Mouse (Mus musculus): ENCODE measurements around the gene Cacna1e. TPM values are rescaled to one million over a fixed set of nuclear protein-coding genes. Genes with fewer than 3 reads are reported as not detected.

Gene Cacna1e
- polyA plus RNA-seq, 1 experiment from 2014 or later: 6.3 TPM

DNA sequence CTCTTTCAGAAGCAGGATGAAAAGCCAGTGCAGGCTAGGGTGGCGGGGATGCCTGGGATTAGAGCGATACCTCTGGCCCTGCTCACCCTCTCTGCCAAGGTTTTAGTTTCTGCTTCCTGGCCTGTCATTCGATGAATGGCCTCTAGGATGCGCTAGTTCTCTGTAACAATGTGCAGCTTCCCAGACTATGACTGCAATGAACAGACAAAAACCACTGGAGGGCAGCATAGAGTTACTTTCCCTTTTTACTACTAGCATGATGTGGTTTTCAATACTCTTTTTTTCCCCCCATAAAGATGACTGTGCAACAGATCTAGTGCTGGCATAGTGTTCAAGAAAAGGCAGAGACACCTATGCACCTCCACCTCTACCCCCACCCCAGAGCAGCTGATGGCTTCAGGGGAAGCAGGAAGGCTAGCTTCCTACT, 98.0 kb downstream of the Cacna1e start:
- DNase-seq (ENCODE audit: low spot score): peak; percentile 94

- no peak for DNase-seq (ENCODE audit: low spot score)
Measured at GRCm38 (mm10) chr1:154784862-154785261, 99.4 kb downstream of the Cacna1e start.

DNA sequence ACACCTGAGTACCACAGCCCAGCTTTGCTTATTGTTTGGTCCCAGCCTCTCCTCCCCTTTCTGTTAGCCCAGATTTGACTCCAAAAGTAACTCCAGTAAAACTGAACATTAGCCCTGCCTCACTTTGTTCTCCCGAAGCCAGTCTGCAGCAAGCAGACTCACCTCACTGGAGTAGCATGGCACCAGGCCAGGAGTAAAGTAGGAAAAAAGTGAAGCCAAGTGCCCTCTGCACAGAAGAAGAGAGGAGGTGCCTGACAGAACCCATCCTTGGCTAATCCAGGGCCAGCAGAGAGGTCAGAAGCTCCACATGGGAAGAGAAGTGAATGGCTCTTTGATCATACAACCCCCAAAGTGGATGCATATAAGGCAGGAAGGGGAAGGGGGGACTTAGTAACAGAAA, 100.8 kb downstream of the Cacna1e start:
- DNase-seq (ENCODE audit: low spot score): no peak

DNA sequence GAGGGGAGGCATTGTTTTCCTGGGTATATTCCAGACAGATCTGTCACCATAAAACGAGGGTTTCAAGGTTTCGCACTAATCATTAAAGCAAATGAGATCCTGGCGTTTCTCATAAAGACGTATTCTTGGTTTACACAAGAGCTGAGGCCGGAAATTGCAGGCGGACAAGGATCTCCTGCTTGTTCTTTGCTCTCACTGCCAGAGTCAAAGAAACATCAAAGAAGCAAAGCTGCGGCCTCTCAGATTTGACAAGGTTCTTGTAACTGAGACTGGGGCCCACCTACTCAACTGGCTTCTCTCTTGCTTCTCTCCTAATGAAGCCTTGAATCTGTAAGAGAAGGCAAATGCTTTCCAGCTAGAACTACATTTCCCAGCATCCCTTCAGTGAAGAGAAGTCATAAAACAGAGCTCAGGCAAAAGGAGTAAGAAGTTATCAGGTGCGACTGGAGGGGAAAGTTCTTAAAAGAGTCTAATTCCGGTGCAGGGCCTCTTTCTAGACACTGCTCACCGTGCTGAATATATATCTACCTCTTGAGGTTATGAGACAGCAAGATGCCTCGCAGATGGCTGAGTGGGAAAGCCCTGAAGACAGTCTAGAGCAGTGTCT, 104.3 kb downstream of the Cacna1e start:
- DNase-seq (ENCODE audit: low spot score): no peak

- DNase-seq (ENCODE audit: low spot score): no peak
Measured at GRCm38 (mm10) chr1:154776344-154776743, 108.0 kb downstream of the Cacna1e start.

DNA sequence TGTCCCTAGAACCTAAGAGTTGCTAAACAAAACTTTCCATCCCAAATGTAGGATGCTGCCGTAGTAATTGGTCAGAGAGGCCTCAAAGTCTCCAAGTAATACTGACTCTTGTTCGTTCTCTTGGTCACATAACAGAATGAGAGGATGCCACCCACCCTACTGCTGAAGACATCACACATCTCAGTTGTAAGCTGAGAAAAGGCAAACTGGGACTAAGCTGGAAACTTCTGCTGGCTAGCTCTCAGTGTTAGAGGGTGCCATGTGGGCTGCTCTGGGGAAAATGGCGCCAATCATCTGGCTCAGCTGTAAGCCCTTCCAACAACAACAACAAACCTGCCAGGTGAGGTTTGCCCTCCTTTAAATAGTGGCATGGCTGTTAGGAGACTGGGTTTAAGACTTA, 109.8 kb downstream of the Cacna1e start:
- DNase-seq (ENCODE audit: low spot score): no peak

DNA sequence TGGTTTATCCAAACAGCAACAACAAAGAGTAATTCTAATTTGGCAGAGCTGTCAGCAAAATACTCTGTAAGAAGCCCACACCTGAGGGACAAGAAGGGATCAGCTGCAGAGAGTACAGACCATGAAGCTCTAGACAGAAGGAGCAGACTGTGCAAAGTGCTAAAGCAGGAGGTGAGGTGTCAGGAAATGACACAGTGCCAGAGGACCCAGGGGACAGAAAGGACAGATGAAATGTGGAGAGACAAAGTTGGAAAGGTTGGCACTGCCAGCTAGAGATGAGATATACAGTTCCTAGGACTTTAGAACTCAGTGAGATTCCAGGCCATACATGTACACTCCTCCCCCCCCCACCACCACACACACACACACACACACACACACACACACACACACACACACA, 113.2 kb downstream of the Cacna1e start:
- DNase-seq (ENCODE audit: low spot score): no peak

- DNase-seq (ENCODE audit: low spot score): no peak
Measured at GRCm38 (mm10) chr1:154770542-154770941, 113.8 kb downstream of the Cacna1e start.

DNA sequence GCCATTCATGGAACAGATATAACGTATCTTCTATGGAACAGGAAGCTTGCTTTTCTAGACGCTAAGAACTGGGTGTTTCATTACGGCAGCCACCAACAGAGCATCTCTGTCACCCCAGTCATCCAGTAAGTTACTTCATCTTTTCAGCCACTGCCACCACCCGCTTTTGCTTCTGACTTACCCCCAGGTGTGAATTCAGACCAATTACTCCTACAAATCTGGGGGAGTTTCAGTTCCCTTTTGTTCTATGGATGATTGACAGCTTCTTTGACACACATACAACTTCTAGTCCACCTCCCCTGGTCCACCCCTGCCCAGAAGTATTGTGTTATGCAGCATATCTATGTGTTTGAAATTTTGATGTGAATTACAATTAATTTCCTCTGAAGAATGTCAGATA, 121.2 kb downstream of the Cacna1e start:
- DNase-seq (ENCODE audit: low spot score): no peak

DNA sequence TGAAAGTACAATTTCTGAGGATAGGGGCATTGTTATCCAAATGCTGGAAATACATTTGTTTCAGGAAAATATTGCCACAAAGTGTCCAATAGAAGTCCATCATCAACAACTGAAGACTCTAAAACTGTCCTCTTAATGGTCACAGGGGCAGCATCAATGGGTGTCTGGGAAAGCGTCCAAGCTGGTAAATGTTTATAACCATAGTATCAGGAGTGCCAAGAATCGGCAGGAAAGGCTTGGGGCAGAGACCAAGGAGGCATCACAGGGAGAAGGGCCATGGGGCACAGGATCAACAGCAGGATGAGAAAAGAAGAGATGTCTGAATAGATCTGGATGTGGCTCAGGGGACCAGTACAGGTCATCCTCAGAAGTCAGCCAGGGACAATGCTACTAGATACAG, 132.2 kb downstream of the Cacna1e start:
- DNase-seq (ENCODE audit: low spot score): no peak

DNA sequence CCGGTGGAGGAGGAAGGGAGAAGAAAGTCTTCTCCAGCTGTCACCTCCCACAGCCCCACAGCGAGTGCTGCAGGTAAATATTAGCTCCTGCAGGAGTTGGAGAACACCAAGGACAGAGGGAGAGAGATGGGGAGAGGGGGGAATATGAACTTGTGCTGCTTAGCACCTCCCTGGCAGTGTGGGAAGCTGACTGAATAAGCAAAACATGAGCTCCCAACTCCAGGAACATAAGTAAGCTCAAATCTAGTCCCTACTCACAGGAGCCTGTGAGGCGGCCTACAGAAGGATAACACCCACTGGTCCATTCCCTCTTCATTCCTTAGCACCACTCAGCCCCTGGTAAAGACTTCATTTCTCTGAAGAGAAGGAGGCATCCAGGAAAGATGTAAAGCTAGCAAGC, 135.8 kb downstream of the Cacna1e start:
- DNase-seq (ENCODE audit: low spot score): no peak

GRCm38 (mm10) chr1:154745241-154745640, 139.1 kb downstream of the Cacna1e start:
- no peak for DNase-seq (ENCODE audit: low spot score)

- no peak for DNase-seq (ENCODE audit: low spot score)
Measured at GRCm38 (mm10) chr1:154730411-154730961, 153.8 kb downstream of the Cacna1e start.

DNA sequence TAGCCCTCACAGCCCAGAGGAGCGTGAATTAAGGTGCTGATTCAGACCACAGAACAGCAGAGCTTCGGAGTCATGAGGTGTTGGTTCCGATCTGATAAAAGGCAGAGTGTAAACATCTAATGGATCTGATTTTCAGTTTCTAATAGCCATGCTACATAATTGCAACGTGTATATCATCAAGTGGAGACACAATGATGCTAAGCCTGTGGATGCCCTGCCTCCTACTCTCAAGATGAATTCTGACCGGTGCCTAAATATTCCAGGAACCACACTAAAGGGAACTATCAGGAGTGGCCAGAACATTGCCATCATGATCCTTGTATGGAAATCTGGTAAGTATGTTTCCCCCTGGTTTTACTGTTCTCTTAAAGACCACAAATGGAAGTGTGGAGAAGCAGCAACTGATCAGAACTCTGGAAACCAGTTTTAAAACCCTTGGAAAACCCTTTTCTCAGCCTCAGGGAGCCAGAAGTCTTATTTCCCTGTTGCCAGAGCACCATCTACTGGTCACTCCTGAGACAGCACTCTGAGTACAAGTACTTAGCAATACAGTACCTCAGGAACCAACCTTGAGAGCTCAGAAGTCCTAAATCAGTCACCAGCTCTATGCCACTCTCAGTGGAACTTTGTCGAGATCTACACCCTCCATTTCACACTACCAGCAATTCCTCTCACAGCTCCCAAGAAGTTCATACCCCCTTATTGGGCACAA, 154.9 kb downstream of the Cacna1e start:
- peak; percentile 46 for DNase-seq (ENCODE audit: low spot score)

DNA sequence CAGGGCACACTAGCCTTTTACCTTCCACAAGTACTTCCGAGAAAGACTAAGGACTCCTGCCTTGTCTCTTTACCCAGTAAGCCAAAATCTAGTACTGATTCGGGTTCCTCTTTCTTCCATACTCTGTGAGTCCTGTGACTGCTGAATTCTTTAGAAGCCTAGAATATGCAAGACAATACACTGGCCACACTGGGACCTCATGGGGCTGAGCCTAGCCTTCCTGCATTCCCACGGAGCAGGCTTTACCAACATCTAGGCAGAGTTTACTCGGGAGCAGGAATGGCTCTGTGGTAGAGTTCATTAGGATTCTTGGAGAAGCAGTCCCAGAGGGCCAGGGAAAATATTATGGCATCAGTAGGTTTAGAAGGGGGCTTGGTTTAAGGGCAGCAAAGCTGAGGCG, 155.6 kb downstream of the Cacna1e start:
- DNase-seq (ENCODE audit: low spot score): no peak

GRCm38 (mm10) chr1:154727696-154728095, 156.6 kb downstream of the Cacna1e start:
- DNase-seq (ENCODE audit: low spot score): no peak

- DNase-seq (ENCODE audit: low spot score): peak; percentile 4
Measured at GRCm38 (mm10) chr1:154726361-154727161, 157.7 kb downstream of the Cacna1e start.

GRCm38 (mm10) chr1:154725356-154726320, 158.7 kb downstream of the Cacna1e start:
- no peak for DNase-seq (ENCODE audit: low spot score)

DNA sequence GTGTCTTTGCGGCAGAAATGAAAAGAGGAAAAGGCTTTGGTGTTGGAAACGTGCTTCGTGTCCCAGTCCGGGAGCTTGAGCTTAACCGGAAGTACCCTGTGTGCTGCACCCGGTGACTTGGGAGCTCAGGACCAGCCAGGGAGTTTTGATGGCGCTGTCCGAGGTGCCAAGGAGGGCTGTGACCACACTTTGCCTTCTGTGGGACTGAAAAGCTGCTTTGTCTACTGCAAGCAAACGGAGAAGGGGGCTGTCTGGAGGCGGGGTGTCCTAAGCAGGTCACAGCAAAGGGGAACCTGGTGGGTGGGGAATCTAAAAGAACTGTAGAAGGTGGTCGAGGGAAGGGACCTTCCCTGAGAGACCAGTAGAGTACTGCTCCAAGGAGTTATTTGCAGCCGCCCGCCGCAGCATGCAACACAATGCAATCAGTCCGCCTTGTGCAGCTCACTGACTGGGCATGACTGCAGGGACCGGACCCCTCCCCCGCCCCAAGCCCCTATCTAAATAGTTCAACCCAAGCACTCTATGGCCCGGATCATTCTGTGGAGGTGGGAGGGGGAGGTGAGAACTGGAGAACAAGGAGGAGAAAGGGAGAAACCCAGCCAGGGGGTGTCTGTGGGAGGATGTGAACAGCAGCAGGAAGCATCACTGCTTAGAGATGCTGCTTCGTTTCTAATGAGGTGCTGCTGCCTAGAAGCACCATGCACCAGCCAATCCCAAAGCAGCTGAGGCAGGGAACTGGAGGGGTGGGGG, 160.6 kb downstream of the Cacna1e start:
- no peak for DNase-seq (ENCODE audit: low spot score)

DNA sequence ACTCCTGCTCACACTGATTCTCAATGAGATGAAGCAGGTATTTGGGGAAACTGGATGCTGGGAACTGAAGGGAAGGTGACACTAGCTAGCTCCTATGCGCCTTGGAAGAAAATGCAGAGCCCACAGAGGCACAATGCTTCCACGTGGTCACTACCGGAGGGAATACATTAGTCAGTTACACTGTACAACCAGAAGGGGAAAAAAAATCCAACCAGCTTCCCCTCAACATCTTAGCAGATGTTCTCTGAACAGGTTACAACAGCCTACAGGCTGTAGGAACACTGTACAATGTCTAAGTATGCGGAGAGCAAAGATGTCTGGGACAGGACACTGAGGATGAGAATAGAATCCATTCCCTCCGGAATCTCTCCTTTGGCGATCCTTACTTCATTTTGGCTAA, 161.2 kb downstream of the Cacna1e start:
- DNase-seq (ENCODE audit: low spot score): no peak

Measured in thymus, postnatal 0 days (tissue).